Mouse (Mus musculus): ENCODE results near the gene Pcsk5.

- TF ChIP-seq CTCF (IDR thresholded peaks at IDR 0.05; ENCODE audit: low read depth, low read length), result no peak
- no peak for TF ChIP-seq GATA1 (IDR thresholded peaks at IDR 0.05; ENCODE audit: borderline replicate concordance, low read length)
- TF ChIP-seq TAL1 (conservative IDR thresholded peaks at IDR 0.05; ENCODE audit: low read depth, low read length), result no peak
- no peak for TF ChIP-seq GATA2 (IDR thresholded peaks at IDR 0.05; ENCODE audit: borderline replicate concordance, low read depth, low read length)
- no peak for TF ChIP-seq POLR2AphosphoS5 (IDR thresholded peaks at IDR 0.05; ENCODE audit: insufficient replicate concordance, low read depth, low read length)
Measured at GRCm38 (mm10) chr19:17748331-17748730, 89.1 kb downstream of the Pcsk5 start.

Data from G1E (cell line).